Mouse (Mus musculus) heart, postnatal 4 days (tissue): ENCODE measurements at regions not wholly inside any gene's neighbourhood (a gene's known extent, or its start where the extent isn't known, plus 50 kb on each side); places are given as distances from the start of the nearest gene placed in this dataset.

Experiments
- DNase-seq: peaks from one replicate; pipeline ENCODE4 v3.0.0; 2021

DNA sequence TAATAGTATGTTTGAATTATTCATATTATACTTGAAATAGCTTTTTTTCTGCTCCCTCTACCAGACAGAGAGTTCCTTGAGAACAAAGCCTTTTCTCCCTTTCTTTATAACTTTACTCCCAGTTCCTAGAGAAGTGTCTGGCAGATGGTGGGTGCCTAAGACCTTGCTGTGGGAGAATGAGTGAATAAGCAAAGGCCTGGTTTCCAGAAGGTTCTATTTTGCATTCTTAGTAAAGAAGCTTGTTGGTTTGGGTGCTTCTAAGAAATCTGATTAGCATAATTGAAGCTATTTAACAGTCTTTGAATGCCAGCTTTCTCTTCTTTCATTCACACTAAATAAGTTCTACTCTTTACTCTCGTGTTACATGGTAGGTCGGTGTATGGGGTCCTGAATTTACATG, 1104.2 kb downstream of the Gsdmc2 start:
- DNase-seq = no peak

DNA sequence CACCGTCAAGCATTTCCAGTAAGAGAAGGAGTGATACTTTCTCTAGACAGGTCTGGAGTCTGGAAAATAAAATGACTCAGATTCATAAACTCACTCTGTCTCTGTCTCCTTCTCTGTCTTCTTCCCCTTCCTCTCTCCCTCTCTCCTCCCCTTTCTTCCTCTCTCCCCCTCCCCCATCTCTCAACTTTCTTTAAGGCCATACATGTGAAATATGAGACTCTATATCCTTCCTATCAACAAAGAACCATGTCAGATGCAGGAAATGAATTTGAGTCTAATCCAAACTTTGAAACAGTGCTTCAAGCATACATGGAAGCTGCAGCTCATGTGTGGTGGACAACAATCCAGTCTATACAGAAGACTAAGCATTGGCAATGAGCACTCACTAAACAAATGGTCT, 1109.6 kb downstream of the Gsdmc2 start:
- no peak for DNase-seq

DNA sequence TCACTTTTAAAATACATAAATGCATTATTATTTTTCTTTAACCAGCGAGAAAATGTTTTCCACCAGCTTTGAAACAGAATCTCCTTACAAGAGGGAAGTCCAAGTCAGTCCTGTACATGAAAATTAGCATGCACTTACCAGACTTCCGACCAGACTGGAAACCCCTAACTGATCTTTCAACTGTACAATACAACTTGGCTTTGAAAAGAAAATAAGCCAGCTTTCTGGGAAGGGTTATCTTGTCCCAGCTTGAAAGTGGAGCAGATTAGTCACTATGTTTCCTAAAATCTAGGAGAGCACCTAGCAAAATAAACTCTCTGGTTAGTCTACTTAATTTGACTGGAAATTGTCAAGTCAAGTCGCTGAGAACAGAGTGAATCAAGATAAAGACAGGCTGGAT, 1110.1 kb downstream of the Gsdmc2 start:
- DNase-seq = no peak

DNA sequence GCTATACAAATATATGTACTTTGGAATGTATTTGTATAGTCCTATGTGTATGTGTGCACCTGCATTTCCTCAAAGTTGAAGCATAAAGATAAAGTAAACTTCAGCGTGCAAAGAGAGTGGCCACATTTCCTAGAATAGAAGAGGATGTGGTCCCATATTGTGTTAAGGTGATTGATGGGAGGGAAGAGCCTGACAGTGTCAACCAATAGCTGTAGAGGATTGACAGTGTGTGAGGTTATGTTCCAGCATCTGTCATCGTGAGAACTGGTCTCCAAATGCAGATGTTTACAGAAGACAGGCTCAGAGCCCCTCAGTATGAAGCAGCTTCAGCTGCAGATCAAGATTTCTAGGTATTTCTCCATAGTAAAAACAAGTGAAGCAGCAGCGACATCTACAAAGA, 1114.5 kb downstream of the Gsdmc2 start:
- no peak for DNase-seq

DNA sequence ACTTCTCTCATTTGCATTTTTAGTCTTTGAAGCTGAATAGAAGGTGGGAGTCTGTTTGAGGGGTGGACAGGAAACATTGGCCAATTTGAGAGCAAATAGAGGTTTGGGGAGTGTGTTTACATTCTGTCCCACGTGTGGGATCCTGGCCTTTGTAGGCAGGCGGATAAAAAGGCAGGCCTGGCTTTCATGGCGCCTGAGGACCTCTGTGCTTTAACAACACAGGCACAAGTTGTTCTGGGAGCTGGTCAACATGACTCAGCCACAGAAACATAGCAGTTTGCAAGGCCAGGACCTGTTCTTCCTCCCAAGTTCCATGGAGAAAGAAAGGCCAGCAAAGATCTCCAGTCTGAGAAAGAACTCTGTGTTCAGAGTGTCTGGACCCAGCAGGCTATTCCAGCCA, 1130.7 kb downstream of the Gsdmc2 start:
- DNase-seq = no peak

DNA sequence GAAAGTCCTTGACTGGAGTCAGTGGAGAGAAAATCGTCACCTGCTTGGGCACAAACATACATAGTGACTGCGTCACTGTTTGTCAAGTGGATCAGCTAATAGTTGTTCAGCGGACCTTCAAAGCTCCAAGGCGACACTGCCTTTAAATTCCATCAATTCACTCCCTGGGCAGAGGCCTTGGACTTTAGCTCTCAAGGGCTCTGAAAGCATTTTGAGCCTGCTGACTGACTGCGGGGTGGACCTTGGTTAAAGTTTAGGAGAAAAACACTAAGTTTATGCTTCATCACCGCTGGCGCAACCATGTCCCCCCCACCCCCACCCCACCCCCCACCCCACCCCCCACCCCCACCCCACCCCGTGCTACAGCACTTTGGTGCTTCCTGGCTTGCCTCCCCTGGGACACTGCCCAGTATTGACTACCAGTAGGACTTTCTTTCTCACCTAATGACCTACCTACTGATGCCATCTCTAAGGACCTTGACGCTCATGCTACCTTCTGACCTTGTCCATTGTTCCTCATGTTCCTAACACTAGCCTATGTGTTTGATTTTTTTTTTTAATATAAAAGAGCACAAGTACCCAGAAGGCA, 1132.3 kb downstream of the Gsdmc2 start:
- no peak for DNase-seq

DNA sequence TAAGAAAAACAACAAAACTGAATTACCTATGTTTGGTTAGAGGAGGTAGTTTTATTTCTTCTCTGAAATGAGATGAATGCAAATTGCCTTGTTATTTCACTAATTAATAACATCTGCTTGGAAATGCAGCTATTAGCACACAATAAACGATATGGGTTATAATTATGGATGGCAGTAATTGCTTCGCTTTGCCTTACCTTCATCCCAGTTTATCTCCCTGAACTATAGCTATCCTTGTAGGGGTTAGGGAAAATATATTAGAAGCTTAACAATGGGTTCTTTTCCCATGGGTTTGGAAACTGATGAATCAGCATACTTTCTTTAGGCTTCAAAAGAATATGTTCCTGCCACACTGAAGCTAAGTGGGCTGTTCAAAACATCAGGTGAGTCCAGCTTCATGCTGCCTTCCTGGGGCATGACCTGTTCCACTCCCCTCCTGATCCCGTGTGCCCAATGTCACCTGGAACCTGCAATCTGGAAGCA, 1132.9 kb downstream of the Gsdmc2 start:
- no peak for DNase-seq

DNA sequence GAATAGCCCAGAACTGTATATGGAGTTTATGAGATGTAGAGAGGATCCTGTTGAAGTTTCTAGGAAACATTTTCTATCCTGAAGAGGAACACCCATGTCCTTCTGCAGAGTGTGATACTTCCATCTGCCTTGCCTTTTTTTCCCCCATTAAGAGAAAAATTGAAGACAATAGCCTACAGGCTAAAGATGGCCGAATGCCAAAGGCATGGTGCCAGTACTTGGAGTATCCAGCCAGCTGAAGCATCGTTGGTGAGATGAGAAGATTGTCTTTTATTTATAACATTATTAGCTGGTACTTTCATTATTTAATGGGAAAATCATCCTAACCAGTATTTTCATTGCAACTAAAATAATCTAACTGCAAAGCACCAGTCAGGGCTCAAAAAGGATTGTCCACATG, 1135.4 kb downstream of the Gsdmc2 start:
- peak; percentile 33 for DNase-seq

DNA sequence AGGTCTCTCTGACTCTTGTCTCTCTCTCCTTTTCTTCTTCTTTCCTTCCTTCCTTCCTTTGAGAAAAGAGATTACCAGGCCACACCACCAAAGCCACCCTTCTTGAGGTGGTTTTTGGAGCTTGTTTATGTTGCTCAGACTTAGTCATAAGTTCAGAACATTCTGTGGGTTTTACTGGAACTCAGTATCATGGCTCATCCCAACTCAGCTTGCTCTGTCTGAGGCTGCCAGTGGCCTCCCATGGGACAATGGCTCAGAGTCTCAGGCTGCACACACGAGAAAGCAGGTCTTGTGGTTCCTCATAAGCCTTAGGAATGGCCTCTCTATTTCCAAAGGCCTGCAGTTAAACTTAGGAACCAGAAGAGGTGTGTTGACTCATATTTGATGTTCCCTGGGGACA, 1146.4 kb downstream of the Gsdmc2 start:
- DNase-seq = no peak

DNA sequence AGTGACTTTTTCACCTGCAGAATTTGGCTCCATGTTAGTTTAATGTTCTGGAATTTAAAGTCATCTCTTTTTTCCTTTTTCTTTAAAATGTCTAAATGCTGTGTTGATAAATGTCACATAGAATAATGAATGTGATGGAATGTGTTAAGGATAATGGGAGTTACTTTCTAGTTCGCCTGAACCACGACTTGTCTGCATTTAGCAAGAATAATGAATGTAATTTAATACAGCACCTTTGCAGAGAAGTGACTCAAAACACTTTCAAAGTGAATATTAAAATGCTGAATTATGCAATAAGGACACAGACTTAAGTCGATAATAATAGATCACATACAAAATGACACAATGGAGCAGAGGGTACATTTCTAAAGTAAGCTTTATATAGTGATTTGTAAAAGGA, 1150.2 kb downstream of the Gsdmc2 start:
- no peak for DNase-seq

DNA sequence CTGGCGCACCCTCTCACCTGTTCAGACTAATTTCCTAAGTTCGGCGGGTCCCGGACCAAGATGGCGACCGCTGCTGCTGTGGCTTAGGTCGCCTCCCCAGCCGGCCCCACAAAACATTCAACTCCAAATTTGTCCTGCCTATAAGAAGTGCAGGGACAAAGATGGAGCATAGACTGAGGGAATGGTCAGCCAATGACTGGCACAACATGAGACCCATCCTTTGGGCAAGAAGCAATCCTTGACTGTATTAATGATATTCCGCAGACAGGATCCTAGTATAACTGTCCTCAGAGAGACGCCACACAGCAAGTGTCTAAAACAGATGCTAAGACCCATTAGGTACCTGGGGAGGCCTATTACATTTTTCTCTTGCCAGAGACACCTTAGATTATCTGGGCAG, 1151.3 kb downstream of the Gsdmc2 start:
- no peak for DNase-seq

DNA sequence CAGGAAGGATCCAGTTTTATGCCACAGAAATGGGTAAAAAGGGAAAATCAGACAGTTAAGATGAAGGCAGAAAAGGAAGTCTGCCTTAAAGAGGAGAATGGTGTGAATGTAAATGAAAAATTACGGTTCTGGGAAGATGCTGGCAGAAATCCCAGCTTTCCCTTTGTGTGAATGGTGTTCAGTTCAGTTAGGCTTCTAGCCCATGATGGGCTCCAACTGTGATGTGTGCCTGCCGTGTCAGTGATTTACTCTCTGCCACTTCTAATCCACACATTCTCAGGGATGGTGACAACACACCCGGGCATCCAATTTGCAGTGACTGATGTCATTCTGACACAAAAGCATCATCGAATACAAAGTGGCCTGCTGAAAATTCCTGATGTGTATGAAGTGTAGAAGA, 1171.6 kb downstream of the Gsdmc2 start:
- no peak for DNase-seq

DNA sequence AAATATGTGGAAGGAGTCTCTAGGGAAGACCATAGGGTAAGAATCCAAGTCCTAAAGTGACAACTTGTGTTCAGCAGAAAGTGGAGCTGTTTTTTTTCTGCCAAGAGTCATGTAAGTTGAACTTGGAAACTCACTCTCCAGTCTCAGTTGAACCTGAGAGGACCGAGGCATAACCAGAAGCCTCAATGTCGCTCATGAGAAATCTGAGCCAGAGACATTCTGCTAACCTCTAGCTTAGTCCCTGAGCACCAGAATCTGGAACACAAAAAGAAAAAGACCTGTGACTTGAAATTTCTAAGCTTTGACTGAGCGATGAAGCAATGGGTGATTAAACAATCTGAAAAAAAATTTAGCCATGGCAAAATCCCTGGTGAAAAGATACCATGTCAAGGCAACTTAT, 1175.0 kb downstream of the Gsdmc2 start:
- DNase-seq = no peak

DNA sequence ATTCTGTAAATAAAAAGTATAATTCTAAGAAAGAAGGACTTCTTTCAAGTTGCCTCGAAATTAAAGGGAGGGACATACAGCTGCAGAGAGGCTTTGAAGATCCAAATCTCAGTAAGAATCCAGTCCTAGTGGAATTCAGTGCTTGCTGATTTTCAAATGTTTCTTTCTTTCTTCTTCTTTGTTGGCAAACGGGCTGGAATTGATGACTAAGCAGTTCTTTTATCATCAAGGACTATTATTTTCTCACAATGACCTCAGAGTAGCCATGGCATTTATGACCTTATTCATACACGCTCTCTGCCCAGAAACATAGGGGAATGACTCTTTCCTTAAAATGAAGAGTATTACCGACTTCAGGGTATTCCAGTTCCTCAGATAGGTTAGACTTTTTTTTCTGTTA, 1185.9 kb downstream of the Gsdmc2 start:
- no peak for DNase-seq

DNA sequence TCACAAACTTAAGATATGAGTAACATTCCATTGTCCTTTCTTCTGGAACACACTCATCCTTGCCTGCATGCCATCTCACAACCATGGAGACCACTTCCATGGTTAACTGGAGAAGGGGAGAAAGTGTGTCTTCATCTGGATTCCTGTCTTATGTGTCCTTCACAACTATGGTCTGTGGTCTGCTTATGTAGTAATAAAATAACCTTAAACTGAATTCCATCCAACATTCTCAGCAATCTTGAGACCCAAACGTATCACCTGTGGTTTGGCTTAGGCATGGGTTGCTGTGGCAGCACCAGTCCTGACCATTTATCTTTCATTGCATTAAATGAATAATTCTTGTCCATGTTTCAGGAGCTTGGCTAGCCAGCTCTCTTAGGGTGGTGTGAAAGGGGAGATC, 1186.3 kb downstream of the Gsdmc2 start:
- no peak for DNase-seq

DNA sequence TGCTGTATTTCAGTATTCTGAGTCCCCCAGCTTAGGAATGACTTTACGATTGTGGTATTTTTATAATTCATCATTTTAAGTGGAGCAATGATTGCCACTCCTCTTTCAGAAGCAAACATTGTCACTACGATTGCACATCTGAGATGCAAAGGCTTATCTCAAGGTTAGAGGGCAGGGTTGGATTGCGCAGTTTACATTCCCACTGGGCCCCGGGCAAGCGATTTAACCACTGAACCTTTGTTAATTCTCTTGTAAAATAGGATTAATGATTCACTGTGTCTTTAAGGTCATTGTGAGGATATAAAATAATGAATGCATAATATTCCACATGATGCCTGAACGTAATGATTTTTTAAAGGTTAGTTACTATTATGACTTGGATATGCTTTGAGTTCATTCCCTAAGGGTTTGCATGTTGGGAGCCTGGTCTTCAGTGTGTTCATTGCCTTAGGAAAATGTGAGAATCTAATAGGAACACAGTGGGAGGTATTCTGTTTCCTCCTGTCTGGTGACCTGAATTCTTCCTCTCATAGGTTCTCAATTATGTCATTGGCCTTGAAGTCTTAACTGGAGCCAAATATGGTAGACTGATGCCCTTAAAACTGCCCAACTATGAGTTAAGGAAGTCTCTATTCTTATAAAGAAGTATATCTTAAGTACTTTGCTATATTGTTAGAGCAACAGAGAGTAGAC, 1198.4 kb downstream of the Gsdmc2 start:
- no peak for DNase-seq

DNA sequence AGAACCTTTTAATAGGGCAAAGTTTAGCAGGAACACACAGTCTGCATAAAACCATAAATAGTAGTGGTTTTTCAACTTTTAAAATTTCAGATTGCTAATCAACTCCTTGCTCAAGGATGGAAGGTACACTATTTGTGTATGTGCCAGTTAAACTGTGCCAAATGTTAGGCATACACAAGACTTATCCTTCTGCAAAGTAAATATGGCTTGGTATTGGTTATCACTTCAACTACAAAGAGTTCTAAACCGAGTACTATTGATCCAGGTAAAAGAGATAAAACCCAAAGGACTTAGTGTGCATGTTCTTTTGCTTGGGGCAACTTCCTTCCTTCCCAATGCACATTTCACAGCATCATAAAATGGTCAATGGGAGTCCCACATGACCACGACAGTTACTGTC, 1200.2 kb downstream of the Gsdmc2 start:
- no peak for DNase-seq

DNA sequence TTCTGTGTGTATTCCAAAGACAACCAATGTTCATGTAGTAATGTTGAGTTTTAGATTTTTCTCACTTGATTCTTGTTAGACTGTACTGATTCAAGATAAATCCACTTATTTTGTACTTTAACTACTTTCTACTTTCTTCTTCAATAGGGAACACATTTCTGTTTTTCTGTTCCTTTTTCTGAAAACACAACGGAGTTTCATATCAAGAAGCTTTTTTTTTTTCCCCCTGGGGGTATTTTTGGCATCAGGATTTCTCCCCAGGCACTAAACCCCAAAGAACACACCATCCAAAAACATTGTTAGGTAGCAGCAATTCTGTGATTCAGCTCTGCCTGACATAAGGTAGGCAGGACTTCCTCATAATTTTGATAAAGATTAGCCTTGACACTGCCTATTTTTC, 1200.7 kb downstream of the Gsdmc2 start:
- DNase-seq = no peak

DNA sequence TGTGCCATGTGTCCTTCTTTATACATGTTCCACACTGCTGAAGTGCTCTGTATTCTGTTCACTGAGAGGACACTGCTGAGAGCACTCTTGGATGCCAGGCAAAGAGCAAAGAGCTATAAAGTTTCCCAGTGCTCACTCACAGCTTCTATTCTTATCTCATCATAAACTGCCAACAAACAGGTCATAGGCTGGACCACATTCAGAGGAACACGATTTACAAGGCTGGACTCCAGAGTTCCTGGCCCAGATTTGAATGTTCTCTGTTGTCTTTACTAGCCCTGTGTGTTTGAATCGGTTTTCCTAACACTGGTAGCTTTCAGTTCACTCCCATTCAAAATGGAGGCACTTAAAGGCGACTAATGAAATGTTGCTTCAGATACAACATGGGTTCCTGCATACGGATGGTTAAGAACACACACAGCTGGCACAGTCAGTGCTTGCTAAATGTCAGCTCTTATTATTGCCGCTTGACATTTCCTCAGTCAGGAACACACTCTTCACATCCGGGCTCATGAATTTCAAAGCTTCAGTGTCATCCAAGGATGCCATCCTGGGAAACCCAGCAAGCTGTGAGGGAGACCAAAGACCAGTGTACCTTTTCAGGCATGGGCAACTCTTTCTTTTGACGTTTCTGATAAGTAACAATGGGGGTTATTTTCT, 1203.8 kb downstream of the Gsdmc2 start:
- no peak for DNase-seq

DNA sequence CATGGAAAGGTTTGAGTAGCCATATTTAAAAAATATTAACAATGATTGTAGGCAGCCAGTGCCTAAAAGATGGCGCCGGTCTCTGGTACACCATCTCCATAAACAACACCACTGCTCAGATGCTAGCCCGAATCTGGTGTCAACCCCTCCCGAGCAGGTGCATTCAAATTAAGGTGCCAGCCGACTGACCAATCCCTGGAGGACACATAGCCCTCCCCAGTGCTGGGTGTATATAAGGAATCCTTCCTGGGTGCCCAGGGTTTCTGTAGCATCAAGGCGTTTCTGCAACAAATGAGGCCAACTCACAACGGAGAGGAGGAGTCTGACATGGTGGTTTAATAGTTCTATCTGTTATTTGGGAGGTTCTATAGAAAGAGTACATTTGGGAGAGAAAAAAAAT, 1219.6 kb downstream of the Gsdmc2 start:
- no peak for DNase-seq

DNA sequence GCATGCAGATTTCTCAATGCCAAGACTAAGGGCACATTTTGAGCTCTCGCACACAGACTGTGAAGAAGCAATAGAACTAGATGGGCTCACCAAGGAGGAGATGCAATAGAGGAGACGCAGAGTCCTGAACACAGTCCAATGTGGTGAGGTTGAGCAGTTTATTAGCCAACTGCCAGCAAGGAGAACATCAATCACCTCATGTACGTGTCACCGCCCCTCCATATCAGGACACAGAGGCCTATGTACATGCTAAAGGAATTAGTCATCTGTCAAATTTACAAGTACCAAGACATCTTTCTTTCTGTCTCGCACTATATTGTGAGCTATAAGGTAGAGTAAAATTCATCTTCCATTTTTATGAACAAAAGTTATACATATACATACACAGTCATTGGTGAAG, 1228.9 kb downstream of the Gsdmc2 start:
- no peak for DNase-seq

DNA sequence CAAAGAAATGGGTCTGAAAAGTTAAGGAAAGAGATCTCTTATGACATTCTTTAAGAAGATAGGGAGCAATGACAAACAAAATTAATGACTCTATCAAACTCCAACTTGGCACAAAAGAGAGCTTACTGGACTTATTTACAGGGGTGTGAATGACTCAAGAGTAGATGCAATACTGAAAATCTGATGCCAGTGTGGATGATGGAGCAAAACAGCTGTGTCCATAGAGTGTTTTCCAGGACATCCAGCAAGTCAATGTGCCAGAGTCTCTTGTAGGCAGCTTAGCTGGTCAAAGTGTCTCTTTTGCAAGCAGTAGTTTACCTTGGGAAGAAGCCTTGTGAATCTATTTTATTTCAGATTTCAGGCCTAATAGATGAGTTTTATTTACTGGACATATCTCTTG, 1248.2 kb downstream of the Gsdmc2 start:
- no peak for DNase-seq

DNA sequence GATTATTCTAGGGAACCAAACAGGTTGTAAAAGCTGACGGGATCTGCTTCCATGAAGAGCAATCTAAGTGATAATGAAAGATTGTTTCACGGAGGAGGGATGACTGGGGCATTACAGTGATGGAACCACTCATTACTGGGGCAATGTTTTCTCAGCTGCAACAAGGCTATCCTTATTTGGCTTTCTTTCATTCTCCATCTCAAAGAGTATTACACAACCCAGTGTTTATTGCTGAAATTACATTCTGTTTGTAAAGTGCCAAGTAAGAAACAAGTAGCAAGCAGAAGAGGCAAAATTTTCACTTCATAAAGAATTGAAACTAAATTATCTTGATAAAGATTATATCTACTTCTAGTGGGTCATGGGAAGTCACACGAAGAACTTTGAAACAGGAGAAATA, 1256.4 kb downstream of the Gsdmc2 start:
- no peak for DNase-seq

DNA sequence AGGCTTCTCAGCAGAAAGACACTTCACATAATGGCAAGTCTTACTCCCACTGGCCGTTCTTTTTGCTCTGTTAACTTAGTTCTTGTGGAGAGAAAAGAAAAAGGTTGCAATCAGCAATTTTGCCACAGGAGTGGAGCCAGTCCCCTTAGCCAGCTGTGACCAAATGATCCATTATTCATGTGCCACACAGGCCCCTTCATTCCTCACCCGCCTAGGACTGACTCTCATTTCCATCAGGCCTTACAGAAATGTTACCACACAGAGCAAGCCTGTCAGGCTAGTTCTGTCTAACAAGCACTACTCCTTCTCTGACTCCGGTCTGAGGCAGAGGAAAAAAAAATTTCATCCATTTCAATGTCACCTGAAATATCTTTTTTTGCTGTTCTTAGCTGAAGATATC, 1266.2 kb downstream of the Gsdmc2 start:
- no peak for DNase-seq
